Mouse (Mus musculus): ENCODE measurements around the gene Sfswap. TPM values are rescaled to one million over a fixed set of nuclear protein-coding genes. Genes with fewer than 3 reads are reported as not detected.

Gene Sfswap
- polyA plus RNA-seq, 1 experiment from 2014 or later, result 21.7 TPM

- ATAC-seq (ENCODE audit: low FRiP score, low TSS enrichment) (no peak), DNase-seq (ENCODE audit: low spot score) (no peak)
- H3K4me3 ChIP-seq (ENCODE audit: low read depth, low read length), result no peak overlapping the region
- no peak overlapping the region for H3K9ac ChIP-seq (ENCODE audit: low read length)
- WGBS, result 60% methylated on average over 9 of the region's 9 CpGs
- no peak overlapping the region for H3K4me2 ChIP-seq (replicated peaks; ENCODE audit: low read depth)
- TF ChIP-seq EP300 (optimal IDR thresholded peaks at IDR 0.05), result no peak
- TF ChIP-seq CTCF (IDR thresholded peaks at IDR 0.05; ENCODE audit: low read depth), result no peak
- H3K4me1 ChIP-seq (replicated peaks; ENCODE audit: control insufficient read depth, insufficient read depth), result no peaks in the 10 kb centered on the region
- H3K27ac ChIP-seq (replicated peaks), result 0 out of 2 replicates have a peak overlapping the region, but pooled peaks have one; percentile 40
- H3K27me3 ChIP-seq (ENCODE audit: control insufficient read depth, insufficient read depth, low read length), result no peaks in the 10 kb centered on the region
- peaks cover 50% of the 10 kb centered on the region for H3K36me3 ChIP-seq (ENCODE audit: control insufficient read depth, insufficient read depth, low read length)
- H3K9me3 ChIP-seq (ENCODE audit: control insufficient read depth, low read length), result no peaks in the 10 kb centered on the region
Measured at GRCm38 (mm10) chr5:129545787-129546186, 44.8 kb downstream of the Sfswap start.

- H3K4me3 ChIP-seq (ENCODE audit: low read depth, low read length), result no peak overlapping the region
- no peaks in the 10 kb centered on the region for H3K4me1 ChIP-seq (replicated peaks; ENCODE audit: control insufficient read depth, insufficient read depth)
- H3K27me3 ChIP-seq (ENCODE audit: control insufficient read depth, insufficient read depth, low read length), result no peaks in the 10 kb centered on the region
- no peaks in the 10 kb centered on the region for H3K9me3 ChIP-seq (ENCODE audit: control insufficient read depth, low read length)
- no peak for DNase-seq (ENCODE audit: low spot score)
- H3K9ac ChIP-seq (ENCODE audit: low read length), result no peak overlapping the region
- TF ChIP-seq CTCF (IDR thresholded peaks at IDR 0.05; ENCODE audit: low read depth), result no peak
- TF ChIP-seq EP300 (optimal IDR thresholded peaks at IDR 0.05), result no peak
- 89% methylated on average over 12 of the region's 12 CpGs for WGBS
- no peak overlapping the region for H3K27ac ChIP-seq (replicated peaks)
- no peak for ATAC-seq (ENCODE audit: low FRiP score, low TSS enrichment)
- H3K36me3 ChIP-seq (ENCODE audit: control insufficient read depth, insufficient read depth, low read length), result peaks cover 60% of the 10 kb centered on the region
- H3K4me2 ChIP-seq (replicated peaks; ENCODE audit: low read depth), result no peak overlapping the region
Measured at GRCm38 (mm10) chr5:129549716-129550115, 48.7 kb downstream of the Sfswap start.

- Histone ChIP-seq H3K4me1 (replicated peaks; ENCODE audit: control insufficient read depth, insufficient read depth) (no peaks in the 10 kb centered on the region), H3K9me3 (ENCODE audit: control insufficient read depth, low read length) (no peaks in the 10 kb centered on the region), H3K27me3 (ENCODE audit: control insufficient read depth, insufficient read depth, low read length) (no peaks in the 10 kb centered on the region), H3K27ac (replicated peaks) (no peak overlapping the region), H3K4me2 (replicated peaks; ENCODE audit: low read depth) (no peak overlapping the region), H3K4me3 (ENCODE audit: low read depth, low read length) (no peak overlapping the region), H3K9ac (ENCODE audit: low read length) (no peak overlapping the region), H3K36me3 (ENCODE audit: control insufficient read depth, insufficient read depth, low read length) (peaks cover 65% of the 10 kb centered on the region)
- TF ChIP-seq EP300 (optimal IDR thresholded peaks at IDR 0.05), result no peak
- no peak for TF ChIP-seq CTCF (IDR thresholded peaks at IDR 0.05; ENCODE audit: low read depth)
- DNase-seq (ENCODE audit: low spot score) (no peak), ATAC-seq (ENCODE audit: low FRiP score, low TSS enrichment) (no peak)
- 95% methylated on average over 6 of the region's 6 CpGs for WGBS
Measured at GRCm38 (mm10) chr5:129550790-129551189, 49.8 kb downstream of the Sfswap start.

- no peak for ATAC-seq (ENCODE audit: low FRiP score, low TSS enrichment)
- TF ChIP-seq EP300 (optimal IDR thresholded peaks at IDR 0.05) (no peak), CTCF (IDR thresholded peaks at IDR 0.05; ENCODE audit: low read depth) (no peak)
- H3K4me1 ChIP-seq (replicated peaks; ENCODE audit: control insufficient read depth, insufficient read depth), result no peaks in the 10 kb centered on the region
- H3K9ac ChIP-seq (ENCODE audit: low read length), result no peak overlapping the region
- no peak overlapping the region for H3K27ac ChIP-seq (replicated peaks)
- H3K9me3 ChIP-seq (ENCODE audit: control insufficient read depth, low read length), result no peaks in the 10 kb centered on the region
- no peak overlapping the region for H3K4me3 ChIP-seq (ENCODE audit: low read depth, low read length)
- H3K27me3 ChIP-seq (ENCODE audit: control insufficient read depth, insufficient read depth, low read length), result no peaks in the 10 kb centered on the region
- DNase-seq (ENCODE audit: low spot score), result no peak
- WGBS, result 91% methylated on average over 2 of the region's 2 CpGs
- no peak overlapping the region for H3K4me2 ChIP-seq (replicated peaks; ENCODE audit: low read depth)
- peaks cover 68% of the 10 kb centered on the region for H3K36me3 ChIP-seq (ENCODE audit: control insufficient read depth, insufficient read depth, low read length)
Measured at GRCm38 (mm10) chr5:129551991-129552390, 51.0 kb downstream of the Sfswap start.

- Histone ChIP-seq H3K27ac (replicated peaks) (no peak overlapping the region), H3K4me2 (replicated peaks; ENCODE audit: low read depth) (no peak overlapping the region), H3K4me1 (replicated peaks; ENCODE audit: control insufficient read depth, insufficient read depth) (no peaks in the 10 kb centered on the region), H3K4me3 (ENCODE audit: low read depth, low read length) (no peak overlapping the region), H3K36me3 (ENCODE audit: control insufficient read depth, insufficient read depth, low read length) (peaks cover 69% of the 10 kb centered on the region), H3K9ac (ENCODE audit: low read length) (no peak overlapping the region), H3K27me3 (ENCODE audit: control insufficient read depth, insufficient read depth, low read length) (no peaks in the 10 kb centered on the region), H3K9me3 (ENCODE audit: control insufficient read depth, low read length) (no peaks in the 10 kb centered on the region)
- no peak for DNase-seq (ENCODE audit: low spot score)
- WGBS, result 94% methylated on average over 6 of the region's 6 CpGs
- TF ChIP-seq EP300 (optimal IDR thresholded peaks at IDR 0.05), result no peak
- no peak for TF ChIP-seq CTCF (IDR thresholded peaks at IDR 0.05; ENCODE audit: low read depth)
- ATAC-seq (ENCODE audit: low FRiP score, low TSS enrichment), result no peak
Measured at GRCm38 (mm10) chr5:129553642-129554041, 52.6 kb downstream of the Sfswap start.

GRCm38 (mm10) chr5:129558591-129558990 lies 57.6 kb downstream of the Sfswap start:
- 81% methylated on average over 5 of the region's 5 CpGs for WGBS
- ATAC-seq (ENCODE audit: low FRiP score, low TSS enrichment), result no peak

More at GRCm38 (mm10) chr5:129558591-129558990, 57.6 kb downstream of the Sfswap start:
- H3K4me3 ChIP-seq (ENCODE audit: low read depth, low read length), result no peak overlapping the region
- no peak overlapping the region for H3K27ac ChIP-seq (replicated peaks)
- no peak overlapping the region for H3K9ac ChIP-seq (ENCODE audit: low read length)
- H3K27me3 ChIP-seq (ENCODE audit: control insufficient read depth, insufficient read depth, low read length), result no peaks in the 10 kb centered on the region
- DNase-seq (ENCODE audit: low spot score), result no peak
- H3K36me3 ChIP-seq (ENCODE audit: control insufficient read depth, insufficient read depth, low read length), result peaks cover 51% of the 10 kb centered on the region
- no peaks in the 10 kb centered on the region for H3K9me3 ChIP-seq (ENCODE audit: control insufficient read depth, low read length)
- H3K4me1 ChIP-seq (replicated peaks; ENCODE audit: control insufficient read depth, insufficient read depth), result no peaks in the 10 kb centered on the region
- no peak for TF ChIP-seq EP300 (optimal IDR thresholded peaks at IDR 0.05)
- no peak for TF ChIP-seq CTCF (IDR thresholded peaks at IDR 0.05; ENCODE audit: low read depth)
- no peak overlapping the region for H3K4me2 ChIP-seq (replicated peaks; ENCODE audit: low read depth)

Measured in stomach, postnatal 0 days (tissue).